In the genomic region with DNA sequence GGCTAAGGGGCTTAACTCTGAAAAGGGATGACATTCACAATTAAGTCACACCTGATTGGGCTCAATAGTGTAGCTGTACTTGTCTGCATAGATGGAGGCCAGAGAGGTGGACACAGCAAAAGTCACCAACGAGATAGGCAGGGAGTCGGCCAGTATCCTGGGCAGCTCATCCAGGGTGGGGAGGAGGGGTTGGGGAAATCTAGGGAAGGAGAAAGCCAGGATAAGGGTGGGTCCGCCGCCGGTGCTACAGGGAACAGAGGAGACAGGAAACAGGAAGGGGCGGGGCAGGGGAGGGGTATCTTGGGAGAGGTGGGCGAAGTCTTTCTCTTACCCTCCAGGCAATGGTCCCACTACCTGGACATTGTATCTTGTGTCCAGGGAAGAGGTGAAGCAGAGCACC, we compare ENCODE assay signal across 1 mouse cellular context.
TF ChIP-seq lines count a peak whose summit lies in the region.

No protein-coding gene starts in this region.

TF ChIP-seq in CH12.LX, 34 proteins besides CTCF, POLR2A, EP300 and RAD21:
- TF ChIP-seq KAT2A (IDR thresholded peaks at IDR 0.05; ENCODE audit: insufficient replicate concordance, low read length) (no peak), MAZ (IDR thresholded peaks at IDR 0.05; ENCODE audit: low read depth, low read length) (0 out of 2 replicates have a peak, but pooled peaks have one; percentile 51)
